Mouse (Mus musculus): ENCODE results near the gene Acer3. TPM values are rescaled to one million over a fixed set of nuclear protein-coding genes. Genes with fewer than 3 reads are reported as not detected.

Acer3 gene
- total and polyA plus RNA-seq, 3 experiments: 17.2 to 41.7 TPM; not detected in 1

DNA sequence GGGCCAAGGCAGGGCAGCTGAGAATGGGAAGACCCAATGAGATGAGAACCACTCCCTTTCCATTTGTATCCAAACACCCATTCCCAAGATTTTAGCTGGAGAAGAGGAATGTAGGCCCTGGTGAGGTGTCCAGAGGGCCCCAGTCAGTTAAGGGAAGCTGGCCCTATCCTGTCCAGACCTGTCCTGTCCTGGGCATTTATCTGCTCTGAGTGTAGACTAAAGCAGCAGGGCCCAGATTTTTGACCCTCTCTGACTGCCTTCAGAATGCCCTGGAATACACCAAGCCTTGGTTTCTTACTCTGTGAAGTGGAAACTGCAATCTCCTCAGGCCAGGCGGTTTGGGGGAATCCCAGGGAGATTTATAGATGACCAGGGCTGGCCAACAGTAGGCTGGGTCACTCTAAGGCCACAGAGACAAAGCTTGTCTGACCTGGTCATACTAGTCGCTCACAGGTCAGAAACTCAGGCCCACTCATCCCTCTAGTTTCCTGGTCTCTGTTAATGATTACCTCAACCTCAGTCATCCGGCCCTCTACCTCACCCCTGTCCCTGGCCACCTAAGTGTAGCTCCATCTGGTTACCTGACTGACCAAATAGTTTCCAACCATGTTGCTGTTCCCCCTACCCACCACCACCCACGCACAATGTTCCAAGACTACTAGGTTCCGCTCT, 142.3 kb downstream of the Acer3 start:
- H3K4me3 ChIP-seq (ENCODE audit: control insufficient read depth in 1 of 2, insufficient read depth in 1 of 2, low read depth in 2 of 2, low read length in 2 of 2): peak overlapping the region; percentile 85 to 89
- no peak for DNase-seq (ENCODE audit: low read depth, low spot score)

DNA sequence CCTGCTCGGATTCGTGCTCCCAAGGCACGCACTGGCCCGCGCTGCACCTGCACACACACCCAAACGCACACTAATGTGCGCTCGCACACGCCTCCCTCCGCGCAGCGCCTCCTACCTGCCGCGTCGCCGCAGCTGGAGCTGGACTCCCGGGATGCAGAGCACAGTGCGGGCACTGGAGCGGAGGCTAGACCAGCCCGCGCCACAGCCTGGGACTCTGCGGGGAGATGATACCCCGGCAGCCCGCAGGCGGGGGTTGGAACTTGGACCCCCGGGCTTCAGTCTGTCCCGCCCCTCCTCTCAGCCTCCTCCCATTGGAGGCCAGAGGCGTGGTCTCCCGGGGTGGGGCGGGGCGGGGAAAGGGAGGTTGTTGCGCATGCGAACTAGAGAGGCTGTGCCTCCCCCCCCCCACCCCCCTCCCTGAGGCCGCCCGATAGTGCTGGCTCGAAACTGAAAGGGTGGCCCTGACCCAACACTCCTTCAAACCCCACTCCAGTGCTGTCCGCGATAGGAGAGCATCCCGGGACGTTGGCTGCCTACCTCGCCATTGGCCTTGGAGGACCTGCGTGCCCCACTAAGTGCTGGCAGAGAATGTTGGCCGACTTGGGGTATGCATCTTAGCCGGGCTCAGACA, 143.0 kb downstream of the Acer3 start, which contains the start of gene Capn5:
Gene Capn5 (minus strand): TSS at position 346 of the 631 bp plus-strand sequence.
- Histone ChIP-seq H3K79me2 (ENCODE audit: control insufficient read depth, insufficient read depth, low read length, poor library complexity) (no peaks in the 10 kb centered on the region), H3K27ac (ENCODE audit: control insufficient read depth, low read depth, low read length) (no peak within 1 kb of the TSS), H3K9ac (ENCODE audit: control insufficient read depth, low read depth, low read length, poor library complexity, severe bottlenecking) (peak within 1 kb of the TSS; percentile 71), H3K9me3 (replicated peaks; ENCODE audit: insufficient read depth, low read length) (no peaks in the 10 kb centered on the region), H3K27me3 (ENCODE audit: control insufficient read depth in 1 of 2, insufficient read depth in 2 of 2, low read length in 2 of 2) (no peaks in the 10 kb centered on the region), H3K4me3 (ENCODE audit: control insufficient read depth in 1 of 2, insufficient read depth in 1 of 2, low read depth in 2 of 2, low read length in 2 of 2) (peak within 1 kb of the TSS; percentile 85 to 89), H3K36me3 (ENCODE audit: control insufficient read depth in 1 of 2, insufficient read depth in 2 of 2, low read length in 2 of 2) (no peaks in the 10 kb centered on the region), H3K4me1 (ENCODE audit: control insufficient read depth in 1 of 2, insufficient read depth in 2 of 2, low read length in 2 of 2) (0 out of 4 replicates have a peak, but pooled peaks cover 0 to 3% of the 10 kb centered on the region in 2 experiments)
- peak; percentile 87 for DNase-seq (ENCODE audit: low read depth, low spot score)
- TF ChIP-seq CTCF (IDR thresholded peaks at IDR 0.05 in 2 of 3, conservative IDR thresholded peaks at IDR 0.05 in 1 of 3; ENCODE audit: control insufficient read depth in 1 of 3, insufficient read depth in 1 of 3, low read depth in 2 of 3, low read length in 3 of 3, poor library complexity in 1 of 3, severe bottlenecking in 1 of 3): peak; percentile 5 to 38 (median 21); a peak in 3 of 6 replicates
- peak; percentile 67; the same call in 1 of the 2 replicates for TF ChIP-seq MAZ (IDR thresholded peaks at IDR 0.05; ENCODE audit: low read depth, low read length)
- no peak; the same call in 1 of the 2 replicates for TF ChIP-seq SIN3A (IDR thresholded peaks at IDR 0.05; ENCODE audit: low read length)
- TF ChIP-seq NELFE (IDR thresholded peaks at IDR 0.05; ENCODE audit: low read depth, low read length): 0 out of 2 replicates have a peak, but pooled peaks have one; percentile 32
- TF ChIP-seq POLR2A (IDR thresholded peaks at IDR 0.05; ENCODE audit: control insufficient read depth in 1 of 2, insufficient read depth in 1 of 2, low read depth in 1 of 2, low read length in 2 of 2, poor library complexity in 1 of 2): peak in 1 of 2 experiments; percentile 38; a peak in 1 of 4 replicates
- TF ChIP-seq NRF1 (IDR thresholded peaks at IDR 0.05; ENCODE audit: insufficient read depth, low read depth, low read length, poor library complexity, severe bottlenecking): peak; percentile 65

More for the DNA sequence above, 142.3 kb downstream of the Acer3 start:
- Histone ChIP-seq H3K9me3 (replicated peaks; ENCODE audit: insufficient read depth, low read length) (no peaks in the 10 kb centered on the region), H3K79me2 (ENCODE audit: control insufficient read depth, insufficient read depth, low read length, poor library complexity) (no peaks in the 10 kb centered on the region), H3K36me3 (ENCODE audit: control insufficient read depth in 1 of 2, insufficient read depth in 2 of 2, low read length in 2 of 2) (no peaks in the 10 kb centered on the region), H3K27me3 (ENCODE audit: control insufficient read depth in 1 of 2, insufficient read depth in 2 of 2, low read length in 2 of 2) (no peaks in the 10 kb centered on the region), H3K4me1 (ENCODE audit: control insufficient read depth in 1 of 2, insufficient read depth in 2 of 2, low read length in 2 of 2) (0 out of 4 replicates have a peak, but pooled peaks cover 0 to 3% of the 10 kb centered on the region in 2 experiments), H3K27ac (ENCODE audit: control insufficient read depth, low read depth, low read length) (no peak overlapping the region), H3K9ac (ENCODE audit: control insufficient read depth, low read depth, low read length, poor library complexity, severe bottlenecking) (peak overlapping the region; percentile 71)
- TF ChIP-seq KAT2A (conservative IDR thresholded peaks at IDR 0.05; ENCODE audit: low read depth, low read length) (no peak), POLR2AphosphoS5 (IDR thresholded peaks at IDR 0.05; ENCODE audit: borderline replicate concordance, low read depth, low read length) (no peak), JUND (IDR thresholded peaks at IDR 0.05; ENCODE audit: low read depth, low read length) (no peak), E2F4 (IDR thresholded peaks at IDR 0.05; ENCODE audit: borderline replicate concordance, low read depth, low read length) (no peak), RCOR1 (IDR thresholded peaks at IDR 0.05; ENCODE audit: low read depth, low read length) (no peak), MAZ (IDR thresholded peaks at IDR 0.05; ENCODE audit: low read depth, low read length) (no peak), POLR2AphosphoS2 (IDR thresholded peaks at IDR 0.05; ENCODE audit: low read length) (no peak), POLR2A (IDR thresholded peaks at IDR 0.05; ENCODE audit: control insufficient read depth in 1 of 2, insufficient read depth in 1 of 2, low read depth in 1 of 2, low read length in 2 of 2, poor library complexity in 1 of 2) (no peak), ZMIZ1 (IDR thresholded peaks at IDR 0.05; ENCODE audit: low read depth, low read length) (no peak), NELFE (IDR thresholded peaks at IDR 0.05; ENCODE audit: low read depth, low read length) (no peak), MEF2A (IDR thresholded peaks at IDR 0.05; ENCODE audit: extremely low read depth, insufficient replicate concordance, low read depth, low read length, poor library complexity, severe bottlenecking) (no peak), MAFK (IDR thresholded peaks at IDR 0.05; ENCODE audit: borderline replicate concordance, low read depth, low read length) (no peak), MXI1 (IDR thresholded peaks at IDR 0.05; ENCODE audit: low read depth, low read length) (no peak), SIN3A (IDR thresholded peaks at IDR 0.05; ENCODE audit: low read length) (no peak), EP300 (IDR thresholded peaks at IDR 0.05; ENCODE audit: low read depth in 1 of 2, low read length in 2 of 2) (no peak), USF2 (IDR thresholded peaks at IDR 0.05; ENCODE audit: borderline replicate concordance in 1 of 2, insufficient read depth in 1 of 2, low read depth in 1 of 2, low read length in 2 of 2) (no peak), CHD1 (IDR thresholded peaks at IDR 0.05; ENCODE audit: low read depth, low read length) (no peak), BHLHE40 (IDR thresholded peaks at IDR 0.05; ENCODE audit: borderline replicate concordance, low read depth, low read length) (no peak), ZKSCAN1 (IDR thresholded peaks at IDR 0.05; ENCODE audit: low read depth, low read length) (no peak), TBP (IDR thresholded peaks at IDR 0.05; ENCODE audit: low read depth, low read length) (no peak)

Measured in MEL (cell line).